Mouse (Mus musculus) lung, adult 10 weeks (tissue): ENCODE measurements around the gene Mcfd2. TPM values are rescaled to one million over a fixed set of nuclear protein-coding genes. Genes with fewer than 3 reads are reported as not detected.

Experiments used
- polyA plus RNA-seq: library from polyadenylated mRNA; stranded (reverse); fragments of 350-450 nt; fragmentation: Illumina TruSeq; extraction: RNeasy Lipid Tissue Mini Kit (QIAGEN cat#74804); gene quantifications from one replicate; pipeline ENCODE4 v1.2.3, GENCODE M21; 2014; ENCODE audit warnings: low read depth, low replicate concordance; ENCODE audit not compliant: insufficient read depth

The Mcfd2 gene
- polyA plus RNA-seq = 111 TPM

GRCm38 (mm10) chr17:87265792-87266186 is at the start of gene Mcfd2:
Gene Mcfd2 (minus strand): TSS chr17:87265935.

GRCm38 (mm10) chr17:87282706-87283053 is 16.9 kb upstream of the Mcfd2 start, which contains the start of gene Ttc7:
Gene Ttc7 (plus strand): TSS chr17:87282886.

Other genes starting within 250 kb of the Mcfd2 start
- 16.6 TPM for gene Pigf, start 240.5 kb downstream of the Mcfd2 start, polyA plus RNA-seq
- gene Cript, start 240.4 kb downstream of the Mcfd2 start, polyA plus RNA-seq = 102 TPM
- gene Socs5, start 158.3 kb downstream of the Mcfd2 start, polyA plus RNA-seq = 15.1 TPM
- 29.6 TPM for gene Ttc7, start 17.0 kb upstream of the Mcfd2 start, polyA plus RNA-seq
- gene Stpg4, start 161.8 kb upstream of the Mcfd2 start, polyA plus RNA-seq = not detected
- 572 TPM for gene Calm2, start 181.0 kb upstream of the Mcfd2 start, polyA plus RNA-seq